Mouse (Mus musculus): ENCODE data around the gene Tceanc. TPM values are rescaled to one million over a fixed set of nuclear protein-coding genes. Genes with fewer than 3 reads are reported as not detected.

The Tceanc gene
- polyA plus RNA-seq (2015; fragmentation: Nextera tagmentation; extraction: Ambion mirVana) = 5.5 and 5.9 TPM in 2 replicates

DNA sequence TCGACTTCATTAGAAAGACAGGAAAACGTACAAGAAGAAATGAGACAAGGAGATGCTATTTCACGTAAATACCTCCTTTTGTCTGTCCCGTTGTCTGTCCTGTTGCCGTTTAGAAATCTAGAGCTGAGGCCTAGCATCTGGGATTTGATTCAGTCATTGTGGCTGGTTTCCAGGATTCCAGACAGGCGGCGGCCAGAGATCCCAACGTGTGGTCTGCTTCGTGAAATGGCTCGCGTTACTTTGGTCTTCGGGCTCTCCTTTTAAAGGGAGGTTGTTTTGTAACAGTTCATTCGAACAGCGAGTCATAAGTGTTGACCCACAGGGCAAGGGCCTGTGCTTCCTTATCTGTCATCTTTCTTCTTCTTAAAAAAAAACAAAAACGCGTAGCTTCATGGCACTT is at the start of gene Tceanc:
Tceanc (minus strand) TSS at position 223 of the 400 bp plus-strand sequence.
- Histone ChIP-seq H3K36me3 (no peaks in the 10 kb centered on the region), H3K4me2 (replicated peaks) (no peak within 1 kb of the TSS), H3K9ac (no peak within 1 kb of the TSS), H3K4me3 (replicated peaks) (no peak within 1 kb of the TSS), H3K27ac (no peak within 1 kb of the TSS), H3K27me3 (replicated peaks) (no peaks in the 10 kb centered on the region), H3K4me1 (replicated peaks) (no peaks in the 10 kb centered on the region), H3K9me3 (no peaks in the 10 kb centered on the region)
- ATAC-seq = no peak
- 60% methylated on average over 16 of the region's 16 CpGs for WGBS

GRCm38 (mm10) chrX:166565983-166566382 is 47.6 kb upstream of the Tceanc start:
- Histone ChIP-seq H3K36me3 (no peaks in the 10 kb centered on the region), H3K27me3 (replicated peaks) (no peaks in the 10 kb centered on the region), H3K4me2 (replicated peaks) (no peak overlapping the region), H3K4me3 (replicated peaks) (no peak overlapping the region), H3K9me3 (no peaks in the 10 kb centered on the region), H3K27ac (no peak overlapping the region), H3K9ac (no peak overlapping the region), H3K4me1 (replicated peaks) (no peaks in the 10 kb centered on the region)
- peak; percentile 93 for ATAC-seq
- 75% methylated on average over 6 of the region's 6 CpGs for WGBS

- Histone ChIP-seq H3K36me3 (no peaks in the 10 kb centered on the region), H3K4me1 (replicated peaks) (no peaks in the 10 kb centered on the region), H3K9me3 (no peaks in the 10 kb centered on the region), H3K27me3 (replicated peaks) (no peaks in the 10 kb centered on the region), H3K9ac (no peak overlapping the region), H3K4me2 (replicated peaks) (no peak overlapping the region), H3K4me3 (replicated peaks) (no peak overlapping the region), H3K27ac (no peak overlapping the region)
- WGBS = 62% methylated on average over 5 of the region's 5 CpGs
- ATAC-seq = peak; percentile 70
Observed at GRCm38 (mm10) chrX:166565401-166565800, 47.0 kb upstream of the Tceanc start.

DNA sequence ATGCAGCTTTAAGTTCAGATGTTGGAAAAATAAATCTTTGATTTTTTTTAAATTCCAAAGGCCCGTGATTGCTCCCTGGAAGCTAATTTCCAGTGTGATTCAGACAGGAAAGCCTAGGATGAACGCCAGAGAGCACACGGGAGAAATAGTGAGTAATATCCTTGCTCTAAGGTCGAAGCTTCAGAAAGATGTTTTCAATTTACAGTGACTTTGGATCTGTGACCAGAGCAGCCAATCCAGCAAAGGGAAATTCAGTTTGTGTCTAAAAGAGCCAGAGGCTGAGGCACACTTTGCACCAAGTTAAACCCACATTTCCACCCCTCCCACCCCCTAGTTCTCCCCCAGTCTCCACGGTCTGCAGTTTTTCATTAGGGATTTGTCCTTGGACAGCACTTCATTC is 46.5 kb upstream of the Tceanc start:
- no peak overlapping the region for H3K27ac ChIP-seq

GRCm38 (mm10) chrX:166559333-166559732 is 41.0 kb upstream of the Tceanc start:
- H3K36me3 ChIP-seq = no peaks in the 10 kb centered on the region
- H3K4me1 ChIP-seq (replicated peaks) = no peaks in the 10 kb centered on the region
- H3K27ac ChIP-seq = no peak overlapping the region
- H3K9ac ChIP-seq = no peak overlapping the region
- no peaks in the 10 kb centered on the region for H3K9me3 ChIP-seq
- no peaks in the 10 kb centered on the region for H3K27me3 ChIP-seq (replicated peaks)
- WGBS = 65% methylated on average over 3 of the region's 3 CpGs
- no peak overlapping the region for H3K4me3 ChIP-seq (replicated peaks)
- ATAC-seq = no peak
- no peak overlapping the region for H3K4me2 ChIP-seq (replicated peaks)

More for the DNA sequence above, 46.5 kb upstream of the Tceanc start:
- 53% methylated on average over 5 of the region's 5 CpGs for WGBS
- H3K4me1 ChIP-seq (replicated peaks) = no peaks in the 10 kb centered on the region
- H3K4me2 ChIP-seq (replicated peaks) = no peak overlapping the region
- no peak overlapping the region for H3K9ac ChIP-seq
- ATAC-seq = 0 out of 2 replicates have a peak, but pooled peaks have one; percentile 17
- no peaks in the 10 kb centered on the region for H3K27me3 ChIP-seq (replicated peaks)
- H3K4me3 ChIP-seq (replicated peaks) = no peak overlapping the region
- H3K9me3 ChIP-seq = no peaks in the 10 kb centered on the region
- H3K36me3 ChIP-seq = no peaks in the 10 kb centered on the region

GRCm38 (mm10) chrX:166552355-166552754 is 34.0 kb upstream of the Tceanc start:
- Histone ChIP-seq H3K9me3 (no peaks in the 10 kb centered on the region), H3K4me2 (replicated peaks) (no peak overlapping the region), H3K36me3 (no peaks in the 10 kb centered on the region), H3K4me3 (replicated peaks) (no peak overlapping the region), H3K27me3 (replicated peaks) (no peaks in the 10 kb centered on the region; the same call in 1 of the 2 replicates), H3K27ac (no peak overlapping the region), H3K4me1 (replicated peaks) (no peaks in the 10 kb centered on the region), H3K9ac (no peak overlapping the region)
- ATAC-seq = no peak
- 69% methylated on average over 7 of the region's 7 CpGs for WGBS

GRCm38 (mm10) chrX:166546495-166546894 is 28.1 kb upstream of the Tceanc start:
- H3K4me1 ChIP-seq (replicated peaks) = no peaks in the 10 kb centered on the region
- H3K4me3 ChIP-seq (replicated peaks) = no peak overlapping the region
- H3K27me3 ChIP-seq (replicated peaks) = no peaks in the 10 kb centered on the region; the same call in 1 of the 2 replicates
- no peak overlapping the region for H3K9ac ChIP-seq
- ATAC-seq = no peak
- H3K4me2 ChIP-seq (replicated peaks) = no peak overlapping the region
- WGBS = 72% methylated on average over 2 of the region's 2 CpGs
- H3K36me3 ChIP-seq = no peaks in the 10 kb centered on the region
- H3K9me3 ChIP-seq = no peaks in the 10 kb centered on the region
- H3K27ac ChIP-seq = no peak overlapping the region

- Histone ChIP-seq H3K36me3 (no peaks in the 10 kb centered on the region), H3K27ac (no peak overlapping the region), H3K4me3 (replicated peaks) (no peak overlapping the region), H3K9me3 (no peaks in the 10 kb centered on the region), H3K27me3 (replicated peaks) (no peaks in the 10 kb centered on the region), H3K9ac (no peak overlapping the region), H3K4me2 (replicated peaks) (no peak overlapping the region), H3K4me1 (replicated peaks) (no peaks in the 10 kb centered on the region)
- 38% methylated on average over 4 of the region's 4 CpGs for WGBS
- peak; percentile 51 for ATAC-seq
Observed at GRCm38 (mm10) chrX:166535138-166535537, 16.8 kb upstream of the Tceanc start.

DNA sequence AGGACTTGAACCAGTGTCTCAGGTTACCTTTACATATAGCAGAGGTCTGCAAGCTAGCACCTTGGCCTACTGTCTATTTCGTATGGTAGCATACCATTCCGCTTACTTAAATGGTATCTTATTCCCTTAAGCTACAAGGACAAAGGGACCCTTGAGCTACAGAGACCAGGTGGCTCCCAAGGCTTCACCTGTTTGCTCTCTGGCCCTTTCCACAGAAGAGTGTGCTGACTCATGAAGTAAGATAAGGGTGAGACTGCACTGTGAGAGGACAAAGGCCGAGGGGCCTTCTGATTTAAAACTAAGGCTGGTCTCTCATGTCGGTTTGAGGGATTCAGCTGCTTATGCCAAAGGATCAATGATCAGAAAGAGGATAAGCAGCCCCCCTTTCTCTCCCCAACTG is 15.1 kb upstream of the Tceanc start:
- Histone ChIP-seq H3K9me3 (no peaks in the 10 kb centered on the region), H3K4me1 (replicated peaks) (no peaks in the 10 kb centered on the region), H3K27me3 (replicated peaks) (no peaks in the 10 kb centered on the region), H3K27ac (no peak overlapping the region), H3K4me2 (replicated peaks) (no peak overlapping the region), H3K36me3 (no peaks in the 10 kb centered on the region), H3K4me3 (replicated peaks) (no peak overlapping the region), H3K9ac (no peak overlapping the region)
- 79% methylated on average over 4 of the region's 4 CpGs for WGBS
- ATAC-seq = peak; percentile 94

- H3K27me3 ChIP-seq (replicated peaks) = no peaks in the 10 kb centered on the region
- H3K4me3 ChIP-seq (replicated peaks) = no peak overlapping the region
- WGBS = 32% methylated on average over 6 of the region's 6 CpGs
Observed at GRCm38 (mm10) chrX:166531671-166532070, 13.3 kb upstream of the Tceanc start.

DNA sequence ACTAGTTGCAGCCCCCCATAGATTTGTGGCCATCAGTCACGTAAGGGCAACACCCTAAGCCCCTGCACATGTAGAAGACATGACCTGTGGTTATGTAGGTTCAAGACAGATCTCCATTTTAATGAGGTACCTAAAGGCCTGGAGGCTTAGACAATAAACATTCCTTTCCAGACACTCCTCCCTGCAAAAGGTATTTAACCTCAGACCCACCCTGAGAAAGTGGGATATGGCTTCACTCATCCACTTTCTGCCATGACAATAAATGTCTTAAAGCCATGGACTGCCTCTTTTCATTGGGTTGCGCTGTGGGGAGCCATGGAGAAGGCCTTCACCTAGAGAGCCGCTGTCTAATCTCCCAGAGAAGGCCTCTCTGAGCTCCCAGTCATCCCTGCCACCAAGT is 9.8 kb upstream of the Tceanc start:
- no peaks in the 10 kb centered on the region for H3K4me1 ChIP-seq (replicated peaks)
- no peak overlapping the region for H3K4me3 ChIP-seq (replicated peaks)
- ATAC-seq = no peak
- H3K9me3 ChIP-seq = no peaks in the 10 kb centered on the region
- H3K9ac ChIP-seq = no peak overlapping the region
- 87% methylated on average over 3 of the region's 3 CpGs for WGBS
- no peaks in the 10 kb centered on the region for H3K36me3 ChIP-seq
- H3K27me3 ChIP-seq (replicated peaks) = no peaks in the 10 kb centered on the region
- H3K4me2 ChIP-seq (replicated peaks) = no peak overlapping the region
- no peak overlapping the region for H3K27ac ChIP-seq

More at GRCm38 (mm10) chrX:166531671-166532070, 13.3 kb upstream of the Tceanc start:
- no peak for ATAC-seq
- no peak overlapping the region for H3K27ac ChIP-seq
- no peak overlapping the region for H3K9ac ChIP-seq
- H3K9me3 ChIP-seq = no peaks in the 10 kb centered on the region
- H3K36me3 ChIP-seq = no peaks in the 10 kb centered on the region
- no peaks in the 10 kb centered on the region for H3K4me1 ChIP-seq (replicated peaks)
- H3K4me2 ChIP-seq (replicated peaks) = no peak overlapping the region

- Histone ChIP-seq H3K9me3 (no peaks in the 10 kb centered on the region), H3K4me3 (replicated peaks) (no peak overlapping the region), H3K4me2 (replicated peaks) (no peak overlapping the region), H3K36me3 (no peaks in the 10 kb centered on the region), H3K27ac (no peak overlapping the region), H3K9ac (no peak overlapping the region), H3K4me1 (replicated peaks) (no peaks in the 10 kb centered on the region), H3K27me3 (replicated peaks) (no peaks in the 10 kb centered on the region)
- peak; percentile 68; the same call in 1 of the 2 replicates for ATAC-seq
- WGBS = 75% methylated on average over 2 of the region's 2 CpGs
Observed at GRCm38 (mm10) chrX:166525637-166526315, 7.4 kb upstream of the Tceanc start.

DNA sequence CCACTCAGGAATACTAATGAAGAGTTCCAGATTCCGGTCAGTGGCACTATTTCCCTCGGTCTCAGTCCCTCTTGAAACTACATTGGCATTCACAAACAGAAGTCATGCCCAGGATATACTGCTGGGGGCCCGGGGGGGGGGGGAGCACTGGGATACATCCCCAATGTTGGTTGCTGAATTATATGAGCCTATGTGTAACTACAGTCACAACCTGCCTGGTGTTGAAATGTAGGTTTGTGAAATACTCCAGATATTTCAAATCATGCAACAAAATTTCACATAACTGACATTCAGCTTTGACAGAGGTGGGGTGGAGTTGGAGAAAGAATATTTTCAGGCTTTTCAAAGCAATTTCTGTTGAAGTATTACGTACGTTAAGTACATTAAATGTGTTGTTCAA is 2.4 kb upstream of the Tceanc start:
- Histone ChIP-seq H3K4me1 (replicated peaks) (no peaks in the 10 kb centered on the region), H3K4me2 (replicated peaks) (no peak overlapping the region), H3K4me3 (replicated peaks) (no peak overlapping the region), H3K27ac (no peak overlapping the region), H3K9ac (no peak overlapping the region), H3K27me3 (replicated peaks) (no peaks in the 10 kb centered on the region), H3K36me3 (no peaks in the 10 kb centered on the region), H3K9me3 (no peaks in the 10 kb centered on the region)
- 84% methylated on average over 5 of the region's 5 CpGs for WGBS
- ATAC-seq = no peak

Measured in intestine, embryonic 15.5 days (tissue).